Comparison of ENCODE assay signal across 10 mouse cellular contexts in genomic region chr6:55203931-55204330, GRCm38 (mm10). TPM values are rescaled to one million over a fixed set of nuclear protein-coding genes. Genes with fewer than 3 reads are reported as not detected.
DNase-seq lines count a peak whose midpoint lies in the region; ATAC-seq and TF ChIP-seq lines count a peak whose summit lies in the region.
"Had no signal": no experiment of that assay in that cellular context is flagged by ENCODE, and none has a peak within 500 bp of the region (broad histone marks: within the 10 kb centered on the region; RNA-seq: fewer than 3 reads in every experiment).

No protein-coding gene starts in this region.

- peaks cover 3% of the 10 kb centered on the region; the same call in 1 of the 2 replicates for H3K4me1 ChIP-seq in kidney, adult 2 months (ENCODE audit: control insufficient read depth, insufficient read depth, low read length)
- peaks cover 39% of the 10 kb centered on the region for H3K4me1 ChIP-seq in embryonic facial prominence, embryonic 13.5 days
- peaks cover 5% of the 10 kb centered on the region; the same call in 1 of the 2 replicates for H3K4me1 ChIP-seq in hindbrain, postnatal 0 days (ENCODE audit: insufficient read depth, low read length)
- peaks cover 17% of the 10 kb centered on the region for H3K4me1 ChIP-seq in midbrain, embryonic 16.5 days (ENCODE audit: control insufficient read depth, insufficient read depth, low read length)

- no peak for TF ChIP-seq POLR2A in kidney, adult 2 months (IDR thresholded peaks at IDR 0.05; ENCODE audit: low read depth, low read length)

- no peaks in the 10 kb centered on the region for H3K27me3 ChIP-seq in kidney, adult 2 months (replicated peaks; ENCODE audit: control insufficient read depth, insufficient read depth, low read length)
- no peaks in the 10 kb centered on the region for H3K27me3 ChIP-seq in embryonic facial prominence, embryonic 13.5 days
- no peaks in the 10 kb centered on the region for H3K27me3 ChIP-seq in hindbrain, postnatal 0 days (ENCODE audit: insufficient read depth, low read length)
- no peaks in the 10 kb centered on the region for H3K27me3 ChIP-seq in midbrain, embryonic 16.5 days (ENCODE audit: control insufficient read depth, insufficient read depth, low read depth, low read length)
- H3K27me3 ChIP-seq: Patski had no signal

- TF ChIP-seq CTCF in kidney, adult 2 months (conservative IDR thresholded peaks at IDR 0.05; ENCODE audit: insufficient read depth, insufficient read length, low read depth, low read length), result no peak
- no peak for TF ChIP-seq CTCF in hindbrain, postnatal 0 days (IDR thresholded peaks at IDR 0.05; ENCODE audit: low read depth)

- peak overlapping the region; percentile 67 for H3K4me2 ChIP-seq in embryonic facial prominence, embryonic 13.5 days
- peak overlapping the region; percentile 67 for H3K4me2 ChIP-seq in hindbrain, postnatal 0 days (ENCODE audit: low read depth, low read length)
- H3K4me2 ChIP-seq in midbrain, embryonic 16.5 days (ENCODE audit: low read length), result peak overlapping the region; percentile 69

- H3K9ac ChIP-seq in embryonic facial prominence, embryonic 13.5 days, result peak overlapping the region; percentile 74
- H3K9ac ChIP-seq in hindbrain, postnatal 0 days (replicated peaks; ENCODE audit: low read length), result peak overlapping the region; percentile 65
- peak overlapping the region; percentile 65 for H3K9ac ChIP-seq in midbrain, embryonic 16.5 days (ENCODE audit: low read depth, low read length)

- 57% methylated on average over 3 of the region's 3 CpGs for WGBS in kidney, adult 2 months
- 62% methylated on average over 3 of the region's 3 CpGs for WGBS in embryonic facial prominence, embryonic 13.5 days
- WGBS in hindbrain, postnatal 0 days, result 54% methylated on average over 3 of the region's 3 CpGs
- WGBS in midbrain, embryonic 16.5 days, result 38% methylated on average over 3 of the region's 3 CpGs

- no peaks in the 10 kb centered on the region for H3K36me3 ChIP-seq in kidney, adult 2 months (ENCODE audit: control insufficient read depth, insufficient read depth, low read length)
- no peaks in the 10 kb centered on the region for H3K36me3 ChIP-seq in embryonic facial prominence, embryonic 13.5 days
- no peaks in the 10 kb centered on the region for H3K36me3 ChIP-seq in hindbrain, postnatal 0 days (ENCODE audit: insufficient read depth, low read length)
- H3K36me3 ChIP-seq in midbrain, embryonic 16.5 days (ENCODE audit: control insufficient read depth, insufficient read depth, low read length), result no peaks in the 10 kb centered on the region

- no peak for ATAC-seq in embryonic facial prominence, embryonic 13.5 days (ENCODE audit: insufficient number of reproducible peaks, insufficient read depth, low FRiP score, low TSS enrichment, low read depth)
- ATAC-seq in hindbrain, postnatal 0 days, result peak; percentile 40
- ATAC-seq in midbrain, embryonic 16.5 days, result peak; percentile 57

- H3K27ac ChIP-seq in kidney, adult 2 months (ENCODE audit: insufficient read depth, low read depth, low read length), result peak overlapping the region; percentile 69
- peak overlapping the region; percentile 91 for H3K27ac ChIP-seq in embryonic facial prominence, embryonic 13.5 days
- H3K27ac ChIP-seq in hindbrain, postnatal 0 days, result peak overlapping the region; percentile 83; the same call in 1 of the 2 replicates
- peak overlapping the region; percentile 81 for H3K27ac ChIP-seq in midbrain, embryonic 16.5 days (ENCODE audit: low read length)

- no peak for DNase-seq in kidney, adult 2 months
- DNase-seq in kidney, postnatal 36 days, result no peak
- peak; percentile 14 for DNase-seq in hindbrain, postnatal 0 days (ENCODE audit: low spot score)
- DNase-seq in layer of hippocampus, adult 9-10 months (ENCODE audit: low spot score), result no peak
- DNase-seq in gastrocnemius, adult 18-20 months (ENCODE audit: low spot score), result no peak
- DNase-seq in thymus, postnatal 10 days (ENCODE audit: low spot score in 2 of 2), result no peak

- H3K4me3 ChIP-seq in kidney, adult 2 months (ENCODE audit: insufficient read depth, low read depth, low read length), result peak overlapping the region; percentile 71
- peak overlapping the region; percentile 58 for H3K4me3 ChIP-seq in embryonic facial prominence, embryonic 13.5 days
- H3K4me3 ChIP-seq in hindbrain, postnatal 0 days (ENCODE audit: low read length), result peak overlapping the region; percentile 52
- peak overlapping the region; percentile 57 for H3K4me3 ChIP-seq in midbrain, embryonic 16.5 days (ENCODE audit: low read depth, low read length)

- H3K9me3 ChIP-seq in embryonic facial prominence, embryonic 13.5 days, result no peaks in the 10 kb centered on the region
- H3K9me3 ChIP-seq in hindbrain, postnatal 0 days (ENCODE audit: low read length), result no peaks in the 10 kb centered on the region
- H3K9me3 ChIP-seq in midbrain, embryonic 16.5 days (replicated peaks; ENCODE audit: control insufficient read depth, low read length, poor library complexity, severe bottlenecking), result no peaks in the 10 kb centered on the region

RNA-seq across cellular contexts. Expression of gene Mindy4, which starts 0.7 kb away (rescaled TPM):
- 14.3 and 14.6 TPM in 2 replicates for polyA plus RNA-seq in kidney, adult 2 months (2012; rRNA removed)
- polyA plus RNA-seq in embryonic facial prominence, embryonic 13.5 days (2015; fragmentation: Nextera tagmentation; extraction: Ambion mirVana), result 19.2 and 21.2 TPM in 2 replicates
- total RNA-seq in hindbrain, postnatal 0 days (2014; rRNA removed), result 10.4 and 11.7 TPM in 2 replicates
- 8.2 and 8.4 TPM in 2 replicates for polyA plus RNA-seq in hindbrain, postnatal 0 days (2015; fragmentation: Nextera tagmentation; extraction: Ambion mirVana)
- polyA plus RNA-seq in midbrain, embryonic 16.5 days (2015; fragmentation: Nextera tagmentation; extraction: Ambion mirVana), result 12.6 and 15.0 TPM in 2 replicates
- total RNA-seq in gastrocnemius, adult 18-20 months (2021), result 1 to 10 TPM; 1.7 to 2.5 TPM
- total RNA-seq: neutrophil, adult 5-6 weeks had no signal

RNA-seq across cellular contexts. Expression of gene Inmt, which starts 29.1 kb away (rescaled TPM):
- polyA plus RNA-seq in kidney, adult 2 months (2012; rRNA removed), result 27.0 and 30.3 TPM in 2 replicates
- polyA plus RNA-seq in embryonic facial prominence, embryonic 13.5 days (2015; fragmentation: Nextera tagmentation; extraction: Ambion mirVana), result 1.9 and 3.2 TPM in 2 replicates
- 0.52 TPM in 1 of 2 replicates, not detected in the other for total RNA-seq in hindbrain, postnatal 0 days (2014; rRNA removed)
- not detected in 2 replicates for polyA plus RNA-seq in hindbrain, postnatal 0 days (2015; fragmentation: Nextera tagmentation; extraction: Ambion mirVana)
- not detected in 2 replicates for polyA plus RNA-seq in midbrain, embryonic 16.5 days (2015; fragmentation: Nextera tagmentation; extraction: Ambion mirVana)
- total RNA-seq in gastrocnemius, adult 18-20 months (2021), result 10 to 100 TPM; 13.8 to 16.1 TPM
- total RNA-seq: neutrophil, adult 5-6 weeks had no signal
